Mouse (Mus musculus): ENCODE results near the gene Fam166b. TPM values are rescaled to one million over a fixed set of nuclear protein-coding genes. Genes with fewer than 3 reads are reported as not detected.

Gene Fam166b
- polyA plus RNA-seq, 1 experiment from 2014 or later: 0.52 TPM

DNA sequence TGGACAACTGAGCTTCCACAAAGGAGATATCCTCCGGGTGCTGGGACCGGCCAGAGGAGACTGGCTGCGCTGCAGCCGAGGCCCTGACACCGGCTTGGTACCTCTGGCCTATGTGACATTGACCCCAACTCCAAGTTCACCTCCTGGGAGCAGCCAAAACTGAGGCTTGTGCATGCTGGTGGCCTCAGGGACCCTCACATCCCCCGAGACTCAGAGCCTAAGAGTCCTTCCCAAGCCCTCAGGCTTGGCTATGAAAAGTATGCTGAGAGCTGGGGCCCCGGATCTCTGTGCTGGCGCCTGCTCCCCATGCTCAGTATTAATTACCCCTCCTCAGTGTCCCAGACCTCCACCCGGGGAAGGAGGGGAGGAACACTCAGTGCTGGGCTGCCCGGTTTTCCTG lies 2.4 kb downstream of the Fam166b start:
- H3K36me3 ChIP-seq (replicated peaks): peaks cover 51% of the 10 kb centered on the region
- no peaks in the 10 kb centered on the region for H3K9me3 ChIP-seq
- no peak overlapping the region for H3K4me2 ChIP-seq
- H3K9ac ChIP-seq: no peak overlapping the region
- ATAC-seq (replicated peaks): no peak
- H3K27me3 ChIP-seq (replicated peaks): peaks cover 27% of the 10 kb centered on the region
- 50% methylated on average over 10 of the region's 10 CpGs for WGBS
- H3K4me3 ChIP-seq: no peak overlapping the region
- H3K27ac ChIP-seq: no peak overlapping the region
- H3K4me1 ChIP-seq: peaks cover 14% of the 10 kb centered on the region

DNA sequence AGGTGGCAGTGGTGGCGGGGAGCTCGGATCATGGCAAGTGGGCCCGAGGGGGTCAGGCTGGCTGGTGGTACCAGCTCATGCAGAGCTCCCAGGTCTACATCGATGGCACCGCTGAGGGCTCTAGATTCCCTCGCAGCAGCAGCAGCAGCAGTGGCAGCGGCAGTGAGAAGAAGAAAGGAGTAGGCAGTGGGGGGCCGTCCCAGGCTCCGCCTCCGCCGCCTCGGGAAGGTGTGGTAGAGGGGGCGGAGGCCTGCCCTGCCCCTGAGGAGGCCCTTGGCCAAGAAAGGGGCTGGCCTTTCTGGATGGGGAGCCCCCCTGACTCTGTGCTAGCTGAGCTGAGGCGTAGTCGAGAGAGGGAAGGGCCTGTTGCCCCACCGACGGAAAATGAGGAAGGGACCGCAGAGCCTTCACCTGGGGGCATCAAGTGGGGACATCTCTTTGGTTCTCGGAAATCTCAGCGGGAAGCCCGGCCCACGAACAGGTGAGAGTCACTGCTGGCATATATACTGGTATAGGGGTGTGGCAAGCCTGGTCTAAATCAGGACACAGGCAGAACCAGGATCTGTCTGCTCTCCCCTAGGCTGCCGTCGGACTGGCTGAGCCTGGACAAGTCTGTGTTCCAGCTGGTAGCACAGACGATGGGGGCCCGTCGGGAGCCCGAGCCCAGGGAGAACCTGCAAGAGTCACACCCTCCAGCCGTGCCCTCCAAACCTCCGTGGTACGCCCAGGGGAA lies 3.1 kb downstream of the Fam166b start:
- Histone ChIP-seq H3K4me3 (no peak overlapping the region), H3K27ac (no peak overlapping the region), H3K4me2 (no peak overlapping the region), H3K9me3 (no peaks in the 10 kb centered on the region), H3K9ac (no peak overlapping the region), H3K27me3 (replicated peaks) (peaks cover 27% of the 10 kb centered on the region), H3K36me3 (replicated peaks) (peaks cover 51% of the 10 kb centered on the region), H3K4me1 (peaks cover 14% of the 10 kb centered on the region)
- no peak for ATAC-seq (replicated peaks)
- 24% methylated on average over 30 of the region's 31 CpGs for WGBS

DNA sequence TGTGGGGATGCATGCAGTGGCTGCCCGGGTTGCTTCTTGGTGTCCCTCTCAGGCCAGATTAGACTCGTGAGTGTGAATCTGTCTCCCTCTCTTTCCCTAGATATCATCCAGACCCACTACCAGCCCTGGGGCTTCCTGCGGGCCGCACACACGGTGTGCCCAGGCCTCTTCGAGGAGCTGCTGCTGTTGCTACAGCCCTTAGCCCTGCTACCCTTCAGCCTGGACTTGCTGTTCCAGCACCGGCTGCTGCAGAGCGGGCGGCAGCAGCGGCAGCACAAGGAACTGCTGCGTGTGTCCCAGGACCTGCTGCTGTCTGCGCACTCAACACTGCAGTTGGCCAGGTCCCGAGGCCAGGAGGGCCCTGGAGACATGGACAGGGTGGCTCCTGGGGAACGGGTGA lies 3.7 kb downstream of the Fam166b start:
- no peaks in the 10 kb centered on the region for H3K9me3 ChIP-seq
- peaks cover 14% of the 10 kb centered on the region for H3K4me1 ChIP-seq
- H3K4me3 ChIP-seq: no peak overlapping the region
- no peak overlapping the region for H3K9ac ChIP-seq
- H3K36me3 ChIP-seq (replicated peaks): peaks cover 51% of the 10 kb centered on the region
- WGBS: 20% methylated on average over 14 of the region's 14 CpGs
- no peak overlapping the region for H3K27ac ChIP-seq
- no peak overlapping the region for H3K4me2 ChIP-seq
- ATAC-seq (replicated peaks): no peak
- H3K27me3 ChIP-seq (replicated peaks): peaks cover 27% of the 10 kb centered on the region

DNA sequence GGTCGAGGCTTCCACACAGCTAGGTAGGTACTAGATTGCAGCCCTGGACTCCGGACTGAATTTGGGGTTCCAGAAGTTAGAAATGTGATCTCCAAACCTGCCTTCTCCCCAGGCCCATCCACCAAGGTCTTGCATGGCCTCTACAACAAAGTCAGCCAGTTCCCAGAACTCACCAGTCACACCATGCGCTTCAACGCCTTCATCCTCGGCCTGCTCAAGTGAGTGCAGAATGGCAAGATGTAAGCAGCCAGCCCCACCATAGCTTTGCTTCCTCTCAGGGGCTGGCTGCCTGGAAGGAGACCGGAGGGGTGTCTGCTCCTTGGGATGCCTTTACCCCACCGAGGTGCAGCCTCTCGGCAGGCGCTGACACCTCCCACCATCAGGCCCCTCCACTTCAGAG lies 4.9 kb downstream of the Fam166b start:
- Histone ChIP-seq H3K4me2 (no peak overlapping the region), H3K27me3 (replicated peaks) (peaks cover 27% of the 10 kb centered on the region), H3K9me3 (no peaks in the 10 kb centered on the region), H3K9ac (no peak overlapping the region), H3K36me3 (replicated peaks) (peaks cover 51% of the 10 kb centered on the region), H3K27ac (no peak overlapping the region), H3K4me3 (no peak overlapping the region), H3K4me1 (peaks cover 14% of the 10 kb centered on the region)
- ATAC-seq (replicated peaks): no peak
- 84% methylated on average over 9 of the region's 9 CpGs for WGBS

DNA sequence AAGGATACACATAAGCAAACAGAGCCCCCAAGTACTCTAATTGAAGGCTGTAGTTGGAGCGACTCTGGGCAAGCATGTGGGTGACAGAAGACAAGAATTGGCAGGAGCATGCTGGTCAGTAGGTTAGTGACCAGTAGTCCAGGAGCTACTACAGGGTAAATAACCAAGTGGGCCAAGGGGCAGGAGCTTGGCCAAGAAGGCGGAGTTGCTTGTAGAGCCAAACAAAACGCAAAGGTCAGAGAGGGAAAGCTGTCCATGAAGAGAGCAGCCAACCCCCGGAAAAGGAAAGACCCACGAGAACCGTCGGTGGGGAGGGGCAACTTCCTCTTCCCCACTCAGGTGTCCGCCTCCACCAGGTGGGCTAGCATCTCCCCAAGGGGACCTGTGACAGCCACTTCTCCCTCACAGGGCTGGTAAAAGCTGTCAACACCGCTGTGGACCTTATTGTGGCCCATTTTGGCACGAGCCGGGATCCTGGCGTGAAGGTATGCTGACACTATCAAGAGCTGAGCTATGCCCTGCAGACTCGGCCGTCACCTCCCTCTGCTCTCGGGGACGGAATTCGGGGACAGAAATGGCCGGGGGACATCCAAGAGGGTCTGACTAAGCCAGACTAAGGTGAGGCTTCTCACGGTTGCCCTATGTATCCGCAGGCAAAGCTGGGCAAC lies 5.5 kb downstream of the Fam166b start:
- H3K4me1 ChIP-seq: peaks cover 7% of the 10 kb centered on the region; the same call in 1 of the 2 replicates
- no peak for ATAC-seq (replicated peaks)
- H3K9me3 ChIP-seq: no peaks in the 10 kb centered on the region
- H3K9ac ChIP-seq: no peak overlapping the region
- peaks cover 27% of the 10 kb centered on the region for H3K27me3 ChIP-seq (replicated peaks)
- H3K36me3 ChIP-seq (replicated peaks): peaks cover 51% of the 10 kb centered on the region
- WGBS: 90% methylated on average over 20 of the region's 20 CpGs
- H3K4me2 ChIP-seq: no peak overlapping the region
- H3K4me3 ChIP-seq: no peak overlapping the region
- H3K27ac ChIP-seq: no peak overlapping the region

DNA sequence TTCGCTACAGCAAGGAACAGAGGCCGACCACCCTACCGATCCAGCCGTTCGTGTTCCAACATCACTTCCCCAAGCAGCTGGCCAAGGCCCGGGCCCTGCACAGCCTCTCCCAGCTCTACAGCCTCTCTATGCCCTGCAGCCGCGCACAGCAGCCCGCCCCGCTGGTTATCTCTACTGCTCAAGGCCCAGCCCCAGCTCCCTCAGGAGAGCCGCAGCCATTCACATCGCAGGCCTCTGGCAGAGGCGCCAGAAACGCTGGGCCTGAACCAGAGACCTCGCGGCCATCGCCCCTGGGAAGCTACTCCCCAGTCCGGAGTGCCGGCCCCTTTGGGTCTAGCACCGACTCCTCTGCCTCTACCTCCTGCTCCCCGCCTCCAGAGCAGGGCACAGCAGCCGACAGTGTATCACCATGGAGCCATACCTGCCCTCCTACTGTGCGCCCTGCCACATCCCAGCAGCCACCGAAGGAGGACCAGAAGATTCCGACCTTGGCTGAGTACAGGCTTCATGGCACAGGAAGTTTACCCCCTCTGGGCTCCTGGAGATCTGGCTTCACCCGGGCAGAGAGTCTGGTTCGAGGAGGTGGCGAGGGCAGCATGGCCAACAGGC lies 7.2 kb downstream of the Fam166b start:
- Histone ChIP-seq H3K9me3 (no peaks in the 10 kb centered on the region), H3K9ac (no peak overlapping the region), H3K4me2 (no peak overlapping the region), H3K36me3 (replicated peaks) (peaks cover 58% of the 10 kb centered on the region), H3K4me3 (no peak overlapping the region), H3K4me1 (no peaks in the 10 kb centered on the region), H3K27ac (no peak overlapping the region), H3K27me3 (replicated peaks) (peaks cover 27% of the 10 kb centered on the region)
- 80% methylated on average over 28 of the region's 28 CpGs for WGBS
- ATAC-seq (replicated peaks): no peak

DNA sequence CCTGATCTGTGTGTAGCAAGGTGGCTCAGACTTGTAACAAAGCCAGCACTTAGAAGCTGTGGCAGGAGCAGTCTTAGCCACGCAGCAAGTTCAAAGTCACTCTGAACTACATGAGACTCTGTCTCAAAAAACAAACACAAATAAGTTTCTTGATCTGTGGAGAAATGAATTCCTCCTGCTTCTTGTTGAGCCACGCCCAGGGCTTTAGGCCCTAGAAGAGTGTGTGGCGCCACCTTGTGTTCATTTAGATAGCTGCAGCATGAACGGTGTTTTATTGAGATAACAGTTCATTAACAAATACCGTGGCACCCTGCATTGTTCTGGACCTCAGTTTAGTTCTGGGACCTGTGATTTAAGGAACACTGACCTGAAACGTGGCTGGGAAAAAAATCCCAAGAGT lies 8.6 kb downstream of the Fam166b start:
- Histone ChIP-seq H3K27ac (no peak overlapping the region), H3K9me3 (no peaks in the 10 kb centered on the region), H3K4me2 (no peak overlapping the region), H3K9ac (no peak overlapping the region), H3K36me3 (replicated peaks) (peaks cover 57% of the 10 kb centered on the region), H3K4me1 (no peaks in the 10 kb centered on the region), H3K27me3 (replicated peaks) (peaks cover 22% of the 10 kb centered on the region), H3K4me3 (no peak overlapping the region)
- WGBS: 4% methylated on average over 6 of the region's 6 CpGs
- ATAC-seq (replicated peaks): no peak

DNA sequence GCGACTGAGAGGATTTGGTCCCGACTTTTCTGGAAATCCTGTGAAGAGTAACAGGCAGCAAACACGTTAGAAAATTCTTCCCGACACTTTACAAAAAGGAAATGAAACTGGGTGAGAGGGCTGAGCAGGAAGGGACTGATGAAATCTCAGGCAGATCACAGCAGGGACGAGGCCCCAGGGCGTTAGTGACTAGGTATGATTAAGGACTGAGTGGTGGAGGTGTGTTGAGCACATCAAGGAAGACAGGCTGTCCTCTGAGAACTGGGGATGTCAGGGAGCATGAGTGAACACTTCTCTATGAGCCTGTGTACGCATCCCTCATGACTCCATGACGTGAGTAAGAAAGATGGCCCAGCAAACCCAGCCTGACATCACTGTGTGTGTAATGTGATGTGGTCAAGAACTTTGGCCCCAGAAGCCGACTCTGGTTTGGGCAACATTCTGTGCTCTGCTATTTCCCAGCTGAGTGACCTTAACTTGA lies 9.1 kb downstream of the Fam166b start:
- Histone ChIP-seq H3K9me3 (no peaks in the 10 kb centered on the region), H3K4me2 (no peak overlapping the region), H3K27me3 (replicated peaks) (peaks cover 17% of the 10 kb centered on the region), H3K36me3 (replicated peaks) (peaks cover 56% of the 10 kb centered on the region), H3K4me3 (no peak overlapping the region), H3K4me1 (no peaks in the 10 kb centered on the region), H3K9ac (no peak overlapping the region), H3K27ac (no peak overlapping the region)
- ATAC-seq (replicated peaks): no peak
- 71% methylated on average over 9 of the region's 9 CpGs for WGBS

DNA sequence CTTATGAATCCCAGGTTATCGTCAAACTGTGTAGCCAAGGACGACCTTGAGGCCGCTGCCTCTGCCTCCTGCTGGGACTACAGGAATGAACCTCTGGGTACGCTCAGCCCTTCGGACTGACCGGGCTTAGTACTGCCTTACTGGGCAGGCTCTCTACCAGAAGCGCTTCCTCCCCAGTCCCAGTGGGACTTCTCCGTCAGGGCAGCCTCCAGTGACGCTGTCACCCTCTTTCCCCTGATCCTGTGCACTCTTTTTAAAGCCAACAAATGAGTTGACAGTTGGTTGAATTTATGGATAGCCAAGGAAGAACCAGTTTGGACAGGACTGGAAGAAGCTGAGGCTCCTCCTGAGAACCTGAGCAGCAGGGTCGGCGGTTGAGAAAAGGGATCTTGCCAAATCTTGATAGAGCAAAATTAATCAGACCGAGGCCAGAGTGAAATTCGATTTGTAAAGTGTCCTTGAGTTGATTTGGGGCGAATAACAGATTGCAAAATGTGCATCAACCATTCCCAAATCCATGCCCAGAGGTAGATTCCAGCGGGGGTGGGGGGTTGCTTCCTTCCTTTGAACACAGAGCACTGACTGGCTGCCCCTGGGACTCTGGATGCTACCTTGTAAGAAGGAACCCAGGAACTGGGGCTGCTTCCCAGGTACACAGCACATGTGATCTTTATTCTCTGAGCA lies 9.8 kb downstream of the Fam166b start:
- 55% methylated on average over 15 of the region's 15 CpGs for WGBS

DNA sequence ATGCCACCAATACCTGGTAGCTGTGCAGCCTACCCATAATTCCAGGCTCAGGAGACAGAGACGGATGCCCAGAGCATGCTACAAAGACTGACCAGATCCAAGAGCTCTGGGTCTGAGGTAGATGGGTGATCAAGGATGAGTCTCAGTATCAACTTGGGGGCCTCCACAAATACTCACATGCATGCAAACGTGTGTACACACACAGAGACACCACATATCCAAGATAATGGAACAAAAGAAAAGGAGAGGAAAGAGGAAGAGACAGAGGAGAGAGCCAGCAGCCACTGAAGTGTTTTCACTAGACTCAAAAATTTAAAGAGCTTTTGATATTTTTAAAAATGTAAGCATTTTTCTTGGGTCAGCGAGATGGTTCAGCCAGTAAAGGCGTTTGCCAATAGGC lies 10.5 kb downstream of the Fam166b start:
- Histone ChIP-seq H3K36me3 (replicated peaks) (peaks cover 47% of the 10 kb centered on the region), H3K4me2 (no peak overlapping the region), H3K4me3 (no peak overlapping the region), H3K9me3 (no peaks in the 10 kb centered on the region), H3K4me1 (peaks cover 2% of the 10 kb centered on the region; the same call in 1 of the 2 replicates), H3K27me3 (replicated peaks) (peaks cover 4% of the 10 kb centered on the region), H3K27ac (no peak overlapping the region), H3K9ac (no peak overlapping the region)
- WGBS: 71% methylated on average over 4 of the region's 4 CpGs
- ATAC-seq (replicated peaks): no peak

More for the DNA sequence above, 9.8 kb downstream of the Fam166b start:
- ATAC-seq (replicated peaks): no peak
- H3K4me3 ChIP-seq: no peak overlapping the region
- H3K27ac ChIP-seq: no peak overlapping the region
- H3K9me3 ChIP-seq: no peaks in the 10 kb centered on the region
- no peaks in the 10 kb centered on the region for H3K4me1 ChIP-seq
- peaks cover 54% of the 10 kb centered on the region for H3K36me3 ChIP-seq (replicated peaks)
- H3K27me3 ChIP-seq (replicated peaks): peaks cover 10% of the 10 kb centered on the region
- H3K9ac ChIP-seq: no peak overlapping the region
- no peak overlapping the region for H3K4me2 ChIP-seq

DNA sequence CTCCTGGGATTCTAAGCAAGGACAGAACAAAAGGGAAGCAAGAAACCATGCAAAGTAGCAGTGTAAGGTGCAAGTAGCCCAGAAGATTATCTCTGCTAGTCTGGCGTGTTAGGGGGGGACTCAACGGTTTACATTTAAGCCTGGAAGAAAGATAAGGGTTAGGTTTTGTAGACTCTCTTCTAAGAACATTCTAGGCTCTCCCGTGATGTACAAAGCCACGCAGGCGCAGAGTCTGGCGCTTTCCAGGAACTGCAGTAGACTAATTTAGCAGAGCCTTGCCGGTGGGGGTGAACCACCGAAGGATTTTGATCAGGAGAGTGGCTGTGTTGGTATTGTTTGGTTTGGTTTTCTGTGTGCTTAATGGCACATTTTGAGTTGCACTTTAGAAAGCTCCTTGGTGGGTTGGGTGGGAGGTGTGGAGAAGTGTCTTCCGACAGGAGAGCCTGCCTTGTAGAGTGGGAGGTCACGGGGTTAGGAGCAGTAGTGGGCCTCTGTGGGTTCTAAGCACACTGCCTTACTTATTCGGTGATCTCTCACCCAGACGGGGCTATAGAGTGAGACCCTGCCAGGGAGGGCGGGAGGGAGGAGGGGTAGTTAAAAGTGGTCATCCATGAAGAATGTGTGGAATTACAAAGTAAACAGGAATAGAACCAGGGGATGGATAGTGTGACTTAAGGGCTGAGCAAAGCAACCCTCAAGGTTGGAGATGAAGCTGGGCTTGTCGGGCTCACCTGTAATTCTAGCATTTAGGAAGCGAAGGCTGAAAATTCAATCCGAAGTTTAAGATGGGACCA lies 11.5 kb downstream of the Fam166b start:
- no peak overlapping the region for H3K9ac ChIP-seq
- H3K27me3 ChIP-seq (replicated peaks): no peaks in the 10 kb centered on the region
- H3K4me1 ChIP-seq: peaks cover 5% of the 10 kb centered on the region; the same call in 1 of the 2 replicates
- no peak for ATAC-seq (replicated peaks)
- H3K4me3 ChIP-seq: no peak overlapping the region
- WGBS: 74% methylated on average over 16 of the region's 16 CpGs
- no peak overlapping the region for H3K4me2 ChIP-seq
- peaks cover 37% of the 10 kb centered on the region for H3K36me3 ChIP-seq (replicated peaks)
- H3K9me3 ChIP-seq: no peaks in the 10 kb centered on the region
- no peak overlapping the region for H3K27ac ChIP-seq

Measured in midbrain, embryonic 15.5 days (tissue).